Mouse (Mus musculus) kidney, adult 2 months (tissue): ENCODE measurements at regions not wholly inside any gene's neighbourhood (a gene's known extent, or its start where the extent isn't known, plus 50 kb on each side); places are given as distances from the start of the nearest gene placed in this dataset.
"Not testable (repeated sequence)": the region's sequence is repeated elsewhere in the genome, so short reads cannot be mapped to it uniquely, and the experiment has no call there.

Experiments
- DNase-seq: peaks from one replicate; pipeline ENCODE4 v3.0.0; 2021
- H3K27ac ChIP-seq: fragments of 200-500 bp; 2 replicates; pipeline ENCODE4 v1.5.1; 2012; ENCODE audit warnings: low read depth, low read length, control low read depth, inconsistent platforms; ENCODE audit not compliant: insufficient read depth
- H3K27me3 ChIP-seq: fragments of 200-500 bp; replicated peaks from 2 replicates; pipeline ENCODE4 v1.6.1; 2012; ENCODE audit warnings: mild to moderate bottlenecking, moderate library complexity, low read length, inconsistent platforms; ENCODE audit not compliant: control insufficient read depth, insufficient read depth
- H3K36me3 ChIP-seq: fragments of 200-500 bp; 2 replicates; pipeline ENCODE4 v1.6.1; 2012; ENCODE audit warnings: mild to moderate bottlenecking, moderate library complexity, low read length, inconsistent platforms; ENCODE audit not compliant: control insufficient read depth, insufficient read depth
- H3K4me1 ChIP-seq: fragments of 200-500 bp; 2 replicates; pipeline ENCODE4 v1.6.1; 2011; ENCODE audit warnings: low read length; ENCODE audit not compliant: control insufficient read depth, insufficient read depth
- H3K4me3 ChIP-seq: fragments of 200-500 bp; 2 replicates; pipeline ENCODE4 v1.5.1; 2011; ENCODE audit warnings: mild to moderate bottlenecking, low read depth, low read length, control low read depth; ENCODE audit not compliant: insufficient read depth
- CTCF ChIP-seq: fragments of 200-500 bp; conservative IDR thresholded peaks from 2 replicates; pipeline ENCODE4 v1.5.1; 2011; ENCODE audit warnings: low read depth, mild to moderate bottlenecking, control low read depth, low read length, moderate library complexity, mixed read lengths; ENCODE audit not compliant: insufficient read depth, insufficient read length
- POLR2A ChIP-seq: fragments of 200-500 bp; IDR thresholded peaks from one replicate; pipeline ENCODE4 v1.6.1; 2011; ENCODE audit warnings: low read depth, low read length, control low read depth
- WGBS: fragments of 180-500 bp; shearing (Covaris S2); methylation state at CpG from one replicate; pipeline ENCODE4 v1.1.7; 2018; 5-methylcytosine and 5-hydroxymethylcytosine counted together

DNA sequence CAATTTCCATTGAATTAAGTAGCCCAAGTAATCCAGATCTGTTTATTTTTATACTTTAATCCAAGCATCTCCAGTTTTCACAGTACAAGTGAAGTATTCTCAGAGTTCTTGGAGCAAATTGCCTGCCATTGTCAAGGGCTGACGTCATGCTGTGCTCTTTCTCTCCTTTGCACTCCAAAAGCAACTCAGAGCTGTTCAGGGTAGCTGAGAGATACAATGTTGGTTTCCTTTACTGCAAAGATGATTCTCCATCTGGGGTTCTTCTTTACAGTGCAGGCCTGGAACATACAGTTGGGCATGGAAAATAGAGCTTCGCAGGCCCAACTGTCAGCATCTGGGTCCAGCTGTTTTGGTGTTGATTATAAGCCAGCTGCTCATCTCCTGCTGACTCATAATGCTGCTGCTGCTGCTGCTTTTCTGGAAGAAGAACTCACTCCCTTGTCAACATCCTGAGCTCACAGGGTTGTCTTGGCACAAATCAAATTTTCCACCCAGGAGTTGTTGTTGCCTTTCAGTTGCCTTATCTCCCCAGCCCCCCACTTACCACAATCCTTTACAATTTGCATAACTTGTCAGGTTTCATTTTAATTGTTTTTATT lies 454.7 kb upstream of the Slc5a7 start:
- no peaks in the 10 kb centered on the region for H3K4me1 ChIP-seq
- no peaks in the 10 kb centered on the region for H3K27me3 ChIP-seq
- H3K27ac ChIP-seq: no peak overlapping the region
- no peak overlapping the region for H3K4me3 ChIP-seq
- H3K36me3 ChIP-seq: no peaks in the 10 kb centered on the region
- 39% methylated on average over 2 of the region's 2 CpGs for WGBS
- no peak for DNase-seq
- TF ChIP-seq POLR2A (no peak), CTCF (no peak)

DNA sequence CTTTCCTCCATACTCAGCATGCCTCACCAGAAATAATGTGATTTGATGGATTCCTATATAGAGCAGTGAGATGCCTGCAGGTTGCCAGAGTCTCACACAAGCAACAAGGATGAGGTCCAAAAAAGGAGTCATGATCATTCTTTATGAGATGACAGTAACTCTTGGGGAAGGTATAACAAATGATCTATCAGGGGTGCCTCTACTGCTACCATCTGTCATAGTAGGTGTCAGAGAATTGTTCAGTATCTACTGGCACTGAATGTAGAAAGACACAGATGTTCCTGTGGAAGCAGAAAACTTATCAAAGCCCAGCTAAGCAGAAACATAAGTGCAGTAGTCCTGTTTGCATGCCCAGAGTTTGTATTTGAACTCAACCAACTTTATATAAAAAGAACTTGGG lies 454.1 kb upstream of the Slc5a7 start:
- DNase-seq: no peak
- Histone ChIP-seq H3K36me3 (no peaks in the 10 kb centered on the region), H3K27me3 (no peaks in the 10 kb centered on the region), H3K4me1 (no peaks in the 10 kb centered on the region), H3K4me3 (no peak overlapping the region), H3K27ac (no peak overlapping the region)
- TF ChIP-seq POLR2A (no peak), CTCF (no peak)

DNA sequence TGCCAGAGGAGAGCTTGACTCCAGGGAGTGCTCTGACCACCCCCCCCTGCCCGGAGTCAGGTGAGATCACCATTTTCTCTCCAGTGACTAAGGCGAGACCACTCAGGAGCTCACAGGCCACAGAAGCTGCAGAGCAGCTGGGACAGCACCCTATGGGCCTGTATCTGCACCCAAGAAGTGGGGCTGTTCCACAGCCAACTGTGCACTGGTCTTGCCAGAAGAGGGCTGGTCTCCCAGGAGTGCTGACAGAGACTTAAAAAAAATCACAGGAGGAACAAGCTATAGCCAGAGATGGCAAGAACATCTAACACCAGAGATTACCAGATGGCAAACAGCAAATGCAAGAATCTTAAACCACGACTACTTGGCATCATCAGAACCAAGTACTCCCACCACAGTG lies 437.0 kb upstream of the Slc5a7 start:
- Histone ChIP-seq H3K27ac (no peak overlapping the region), H3K36me3 (no peaks in the 10 kb centered on the region), H3K27me3 (no peaks in the 10 kb centered on the region), H3K4me3 (no peak overlapping the region), H3K4me1 (no peaks in the 10 kb centered on the region)
- 64% methylated on average over 3 of the region's 3 CpGs for WGBS
- TF ChIP-seq POLR2A (no peak), CTCF (no peak)
- DNase-seq: no peak

DNA sequence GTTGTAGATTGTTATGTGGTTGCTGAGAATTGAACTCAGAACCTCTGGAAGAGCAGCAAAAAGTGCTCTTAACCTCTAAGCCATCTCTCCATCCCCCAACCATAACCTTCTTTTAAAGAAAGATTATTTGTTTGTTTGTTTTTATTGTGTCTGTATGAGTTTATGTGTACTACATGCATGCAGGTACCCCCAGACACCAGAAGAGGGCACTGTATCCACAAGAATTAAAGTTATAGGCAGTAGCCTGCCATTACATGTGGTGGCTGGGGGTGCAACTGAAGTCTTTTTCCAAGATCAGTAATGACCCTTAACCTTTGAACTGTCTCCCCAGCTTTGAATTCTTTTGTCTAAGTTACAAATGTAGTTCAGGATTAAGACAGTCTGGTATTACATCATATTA lies 428.8 kb upstream of the Slc5a7 start:
- Histone ChIP-seq H3K27me3 (no peaks in the 10 kb centered on the region), H3K36me3 (no peaks in the 10 kb centered on the region), H3K4me1 (no peaks in the 10 kb centered on the region), H3K4me3 (no peak overlapping the region), H3K27ac (no peak overlapping the region)
- no peak for DNase-seq
- TF ChIP-seq CTCF (no peak), POLR2A (no peak)

DNA sequence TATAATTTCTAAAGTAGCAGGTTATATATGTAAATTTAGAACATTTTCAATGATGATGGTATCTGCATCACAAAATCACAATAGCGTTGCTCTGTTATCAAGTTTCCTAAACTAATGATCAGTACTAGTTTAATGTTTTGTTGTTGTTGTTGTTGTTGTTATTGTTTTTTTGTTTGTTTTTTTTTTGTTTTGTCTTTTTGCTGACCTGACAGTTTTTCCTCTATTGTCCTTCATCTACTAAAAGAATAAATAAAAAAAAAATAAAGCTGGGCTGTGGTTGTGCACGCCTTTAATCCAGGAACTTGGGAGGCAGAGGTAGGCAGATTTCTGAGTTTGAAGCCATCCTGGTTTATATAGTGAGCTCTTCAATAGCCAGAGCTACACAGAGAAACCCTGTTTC lies 427.9 kb upstream of the Slc5a7 start:
- WGBS: 87% methylated on average over 2 of the region's 2 CpGs
- no peak overlapping the region for H3K4me3 ChIP-seq
- TF ChIP-seq POLR2A: no peak
- TF ChIP-seq CTCF: no peak
- H3K4me1 ChIP-seq: no peaks in the 10 kb centered on the region
- no peak overlapping the region for H3K27ac ChIP-seq
- DNase-seq: no peak
- no peaks in the 10 kb centered on the region for H3K36me3 ChIP-seq
- no peaks in the 10 kb centered on the region for H3K27me3 ChIP-seq

DNA sequence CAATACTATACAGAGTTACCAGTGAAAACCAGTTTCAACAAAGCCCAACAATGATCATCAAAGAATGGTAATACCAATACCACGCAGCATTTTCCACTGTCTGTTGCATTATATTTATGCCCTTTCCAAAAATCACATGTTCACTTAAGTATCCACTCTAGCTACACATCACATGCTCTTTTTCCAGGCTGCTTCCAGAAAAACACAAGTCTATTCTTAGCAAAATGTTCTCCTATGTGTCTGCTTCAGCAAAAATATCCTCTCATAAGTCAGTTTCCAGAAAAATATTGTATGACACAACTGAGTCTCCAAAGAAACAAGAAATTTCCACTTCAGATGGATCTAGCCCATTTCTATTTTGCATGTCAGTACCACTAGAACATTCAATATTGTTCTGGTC lies 414.2 kb upstream of the Slc5a7 start:
- no peak overlapping the region for H3K4me3 ChIP-seq
- no peak for TF ChIP-seq POLR2A
- TF ChIP-seq CTCF: no peak
- H3K27ac ChIP-seq: no peak overlapping the region
- DNase-seq: no peak
- H3K36me3 ChIP-seq: no peaks in the 10 kb centered on the region
- 78% methylated on average over 1 of the region's 1 CpGs for WGBS
- no peaks in the 10 kb centered on the region for H3K4me1 ChIP-seq
- H3K27me3 ChIP-seq: no peaks in the 10 kb centered on the region

DNA sequence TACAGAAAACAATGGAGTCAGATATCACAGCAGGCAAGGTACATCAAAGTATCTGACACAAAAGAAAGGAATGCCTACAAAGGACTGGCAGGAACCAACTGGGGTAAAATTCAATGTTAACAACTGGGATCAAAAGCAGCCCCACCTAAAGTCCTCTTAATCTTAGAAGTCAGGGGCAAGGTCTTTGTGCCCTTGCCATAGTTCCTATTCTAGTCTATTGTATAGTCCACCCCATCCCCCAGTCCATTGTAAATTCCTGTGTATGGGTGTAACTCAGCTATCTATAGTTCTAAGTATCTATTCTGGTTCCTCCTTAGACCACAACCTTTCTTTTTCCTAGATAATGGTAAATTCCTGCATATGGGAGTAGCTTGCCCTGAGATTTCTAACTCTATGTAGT lies 409.0 kb upstream of the Slc5a7 start:
- not testable (repeated sequence) for H3K27me3 ChIP-seq, H3K27ac ChIP-seq, H3K4me1 ChIP-seq, H3K4me3 ChIP-seq, H3K36me3 ChIP-seq, DNase-seq

DNA sequence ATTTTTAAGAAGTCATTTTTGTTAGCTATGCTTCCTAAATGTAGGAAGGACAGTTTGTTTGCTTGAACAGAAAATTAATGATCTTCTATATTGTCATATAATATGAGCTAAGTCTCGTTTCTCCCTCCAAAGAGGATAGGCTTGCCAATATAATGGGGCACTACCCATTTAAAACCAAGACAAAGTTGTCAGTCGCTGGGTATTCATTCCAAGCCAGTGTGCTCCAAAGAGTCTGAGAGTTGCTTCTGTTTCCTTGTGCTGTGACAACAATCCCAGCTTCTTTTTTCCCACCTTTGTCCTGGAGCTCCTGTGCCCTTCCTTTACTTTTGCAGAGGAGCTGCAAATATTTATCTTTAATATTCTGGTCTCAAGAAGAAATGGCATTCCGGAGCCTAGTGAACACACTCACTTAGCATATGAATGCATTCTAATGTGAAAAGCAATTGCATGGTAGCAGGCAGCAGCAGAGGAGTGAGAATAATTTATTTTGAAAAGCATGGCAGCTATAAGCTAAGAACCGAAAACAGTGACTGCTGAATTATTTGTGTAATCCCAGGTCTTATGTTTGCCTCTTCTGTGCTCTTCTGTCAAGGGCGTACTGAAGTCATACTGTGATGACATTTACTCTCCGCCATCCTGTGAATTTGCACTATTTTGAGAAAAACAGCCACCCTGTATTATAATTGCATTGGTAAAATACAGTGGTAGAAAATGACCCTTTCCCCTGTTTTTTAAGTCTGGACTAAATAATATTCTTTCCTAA lies 402.7 kb upstream of the Slc5a7 start:
- 69% methylated on average over 6 of the region's 6 CpGs for WGBS
- TF ChIP-seq CTCF (no peak), POLR2A (no peak)
- Histone ChIP-seq H3K27ac (no peak overlapping the region), H3K36me3 (no peaks in the 10 kb centered on the region), H3K4me1 (no peaks in the 10 kb centered on the region), H3K4me3 (no peak overlapping the region), H3K27me3 (no peaks in the 10 kb centered on the region)
- DNase-seq: no peak
